Mouse (Mus musculus): Measurements from ENCODE around the gene Prrc2c.
"Not testable (repeated sequence)": the region's sequence is repeated elsewhere in the genome, so short reads cannot be mapped to it uniquely, and the experiment has no call there.

Prrc2c gene

DNA sequence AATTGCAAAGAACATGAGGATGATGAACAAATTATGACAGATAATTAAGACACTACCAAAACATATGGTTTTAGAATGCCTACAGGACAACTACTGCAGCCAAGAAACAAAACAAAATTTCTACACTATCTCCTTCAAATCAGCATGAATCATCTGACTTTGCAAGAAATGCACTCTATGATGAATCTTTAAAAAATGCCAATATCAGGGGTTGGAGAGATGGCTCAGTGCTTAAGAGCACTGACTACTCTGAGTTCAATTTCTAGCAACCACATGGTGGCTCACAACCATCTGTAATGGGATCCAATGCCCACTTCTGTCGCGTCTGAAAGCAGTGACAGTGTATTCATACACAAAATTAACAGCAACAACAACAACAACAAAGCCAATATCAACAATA is 46.6 kb downstream of the Prrc2c start:
- DNase-seq (ENCODE audit: low read depth, low spot score), result no peak

DNA sequence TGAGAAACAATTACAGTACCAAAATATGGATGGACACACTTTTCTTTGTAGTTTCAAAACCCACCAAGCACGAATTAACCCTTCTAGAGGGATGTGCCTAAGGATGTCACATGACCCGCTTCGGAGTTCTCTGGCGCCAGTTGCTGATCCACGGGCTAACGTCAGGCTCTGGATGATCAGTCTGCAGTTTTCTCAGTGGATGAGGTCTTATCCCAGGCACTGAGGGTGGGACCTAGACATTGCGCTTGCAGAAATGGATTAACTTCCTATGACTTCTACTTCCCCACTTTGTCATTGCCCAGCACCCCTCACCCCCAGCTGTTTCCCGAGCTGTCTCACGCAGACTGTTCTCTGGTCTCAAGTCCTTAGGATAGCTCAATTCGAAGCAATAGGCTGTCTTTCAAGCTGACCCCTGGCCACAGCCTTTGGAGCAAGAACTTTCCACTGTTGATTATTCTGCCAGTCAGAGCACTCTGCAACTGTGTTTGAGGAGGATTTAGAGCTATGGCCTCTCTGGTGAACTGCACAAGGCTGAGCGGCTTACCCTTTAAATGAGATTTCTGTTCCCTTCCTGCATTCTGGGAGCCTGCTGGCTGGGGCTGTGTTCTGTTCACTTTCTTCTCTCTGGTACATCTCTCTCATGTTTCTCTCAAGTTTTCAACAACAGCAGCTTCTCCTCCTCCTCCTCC is 74.7 kb downstream of the Prrc2c start:
- DNase-seq (ENCODE audit: low read depth, low spot score), result no peak

GRCm38 (mm10) chr1:162664826-162665475 is 75.4 kb downstream of the Prrc2c start:
- peak; percentile 58 for DNase-seq (ENCODE audit: low read depth, low spot score)

GRCm38 (mm10) chr1:162660276-162660860 is 80.0 kb downstream of the Prrc2c start:
- no peak for DNase-seq (ENCODE audit: low read depth, low spot score)

DNA sequence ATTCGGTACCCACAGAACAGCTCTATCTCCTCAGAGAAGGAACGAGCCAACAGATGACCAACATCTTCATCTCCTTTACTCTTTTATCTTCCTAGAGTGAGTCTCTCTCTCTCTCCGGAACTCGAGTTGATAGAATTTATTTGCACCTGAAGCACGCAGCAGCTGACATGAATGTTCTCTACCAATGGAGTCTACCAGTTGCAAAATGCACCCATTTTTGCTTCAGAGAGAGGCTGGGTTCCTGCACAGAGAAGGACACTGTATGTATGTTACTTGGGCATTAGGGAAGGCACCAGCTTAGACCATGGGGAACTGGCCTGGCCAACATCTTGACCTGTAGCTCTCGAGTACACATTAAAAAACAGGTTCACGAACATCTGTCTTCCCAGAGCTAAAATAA is 82.2 kb downstream of the Prrc2c start, which contains the start of gene Myocos:
TSS of gene Myocos (minus strand) at position 101 of the 400 bp plus-strand sequence.
- DNase-seq (ENCODE audit: low read depth, low spot score), result no peak

DNA sequence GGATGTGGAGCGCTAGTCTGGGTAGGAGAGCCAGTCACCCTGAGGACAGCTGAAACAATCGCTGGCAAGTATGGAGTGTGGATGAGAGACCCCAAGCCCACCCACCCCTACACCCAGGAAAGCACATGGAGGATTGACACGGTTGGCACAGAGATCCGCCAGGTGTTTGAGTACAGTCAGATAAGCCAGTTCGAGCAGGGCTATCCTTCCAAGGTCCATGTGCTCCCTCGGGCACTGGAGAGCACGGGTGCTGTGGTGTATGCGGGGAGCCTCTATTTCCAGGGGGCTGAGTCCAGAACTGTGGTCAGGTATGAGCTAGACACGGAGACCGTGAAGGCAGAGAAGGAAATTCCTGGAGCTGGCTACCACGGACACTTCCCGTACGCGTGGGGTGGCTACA is 91.9 kb downstream of the Prrc2c start:
- DNase-seq (ENCODE audit: low read depth, low spot score), result no peak

DNA sequence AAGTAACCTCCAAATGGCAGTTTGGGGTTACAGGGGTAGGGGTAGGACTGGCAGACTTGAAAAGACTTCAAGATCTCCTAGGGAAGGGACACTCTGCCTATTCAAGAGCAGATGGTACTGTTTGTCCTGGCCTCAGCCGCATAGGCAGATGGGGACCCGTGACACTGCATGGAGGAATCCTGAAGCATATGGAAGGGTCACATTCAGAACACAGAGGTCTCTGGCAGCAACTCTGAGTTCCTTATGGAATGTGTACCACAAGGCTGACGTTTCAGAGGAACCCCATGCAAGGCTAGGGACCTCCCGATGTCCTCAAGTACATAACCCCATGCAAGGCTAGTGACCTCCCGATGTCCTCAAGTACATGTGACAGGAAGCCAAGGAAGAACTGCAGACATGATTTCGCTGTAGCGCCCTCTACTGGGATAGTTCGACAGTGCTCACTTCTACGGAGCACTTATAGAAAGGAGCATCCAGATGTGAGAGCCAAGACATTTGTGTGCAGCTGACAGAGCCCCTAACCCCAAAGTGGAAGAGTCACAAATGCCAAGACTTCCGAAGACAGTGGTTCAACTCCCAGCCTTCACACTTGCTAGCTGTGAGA is 94.2 kb downstream of the Prrc2c start:
- DNase-seq (ENCODE audit: low read depth, low spot score), result no peak

DNA sequence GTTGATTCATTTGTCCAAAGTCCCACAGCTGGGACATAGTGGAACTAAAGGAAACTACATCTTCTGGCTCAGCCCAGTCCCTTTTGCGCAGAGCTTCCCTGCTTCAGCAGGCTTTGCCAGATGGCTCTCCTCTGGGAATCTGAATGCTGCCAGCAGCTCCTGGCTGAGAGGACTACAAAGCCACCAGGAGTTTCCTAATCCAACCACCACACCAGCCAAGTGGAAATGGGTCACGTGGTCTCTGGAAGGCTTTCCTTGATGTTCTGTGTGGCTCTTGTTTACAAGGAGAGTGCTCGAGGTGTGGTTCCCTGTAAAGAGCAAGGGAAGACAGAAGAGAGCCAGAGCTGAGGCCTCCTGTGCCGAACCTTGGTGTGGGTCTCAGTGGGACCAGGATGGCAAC is 96.6 kb downstream of the Prrc2c start:
- DNase-seq (ENCODE audit: low read depth, low spot score), result peak; percentile 58

GRCm38 (mm10) chr1:162642591-162642990 is 97.8 kb downstream of the Prrc2c start:
- no peak for DNase-seq (ENCODE audit: low read depth, low spot score)

DNA sequence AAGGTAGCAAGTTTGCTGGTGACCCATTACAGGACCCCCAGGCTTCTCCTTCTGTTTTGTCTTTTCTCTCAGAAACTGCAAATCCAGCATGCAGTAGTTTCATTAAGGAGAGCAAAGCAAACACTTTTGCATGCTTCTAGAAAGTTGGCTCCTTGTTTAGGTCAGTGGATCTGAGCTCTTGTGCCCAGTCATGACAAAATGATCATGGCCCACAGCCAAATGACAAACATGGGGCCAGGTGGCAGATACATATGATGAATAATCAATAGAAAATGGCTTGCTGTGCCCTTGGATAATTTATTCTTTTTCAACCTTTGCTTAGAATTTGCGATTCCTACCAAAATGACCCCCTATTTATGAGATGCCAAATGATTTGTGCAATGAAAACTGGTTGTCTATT is 100.5 kb downstream of the Prrc2c start:
- DNase-seq (ENCODE audit: low read depth, low spot score), result no peak

DNA sequence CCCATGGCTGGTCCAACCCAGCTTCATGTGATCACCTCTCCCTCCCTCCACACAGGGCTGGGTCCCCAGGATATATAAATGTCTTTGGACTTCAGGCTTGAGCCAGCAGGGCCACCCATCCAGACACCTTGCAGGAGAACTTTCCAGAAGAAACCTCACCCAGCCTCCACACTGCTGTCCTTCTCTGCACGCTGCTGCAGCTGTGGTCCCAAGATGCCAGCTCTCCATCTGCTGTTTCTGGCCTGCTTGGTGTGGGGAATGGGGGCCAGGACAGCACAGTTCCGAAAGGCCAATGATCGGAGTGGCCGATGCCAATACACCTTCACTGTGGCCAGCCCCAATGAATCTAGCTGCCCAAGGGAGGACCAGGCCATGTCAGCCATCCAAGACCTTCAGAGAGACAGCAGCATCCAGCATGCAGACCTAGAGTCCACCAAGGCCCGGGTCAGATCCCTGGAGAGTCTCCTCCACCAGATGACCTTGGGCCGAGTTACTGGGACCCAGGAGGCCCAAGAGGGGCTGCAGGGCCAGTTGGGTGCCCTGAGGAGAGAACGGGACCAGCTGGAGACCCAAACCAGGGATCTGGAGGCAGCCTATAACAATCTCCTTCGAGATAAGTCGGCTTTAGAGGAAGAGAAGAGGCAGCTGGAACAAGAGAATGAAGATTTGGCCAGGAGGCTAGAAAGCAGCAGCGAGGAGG is 101.2 kb downstream of the Prrc2c start, which contains the start of gene Myoc:
TSS of gene Myoc (plus strand) at position 105 of the 700 bp plus-strand sequence.
- DNase-seq (ENCODE audit: low read depth, low spot score), result no peak

GRCm38 (mm10) chr1:162638535-162638934 is 101.8 kb downstream of the Prrc2c start:
- no peak for DNase-seq (ENCODE audit: low read depth, low spot score)

DNA sequence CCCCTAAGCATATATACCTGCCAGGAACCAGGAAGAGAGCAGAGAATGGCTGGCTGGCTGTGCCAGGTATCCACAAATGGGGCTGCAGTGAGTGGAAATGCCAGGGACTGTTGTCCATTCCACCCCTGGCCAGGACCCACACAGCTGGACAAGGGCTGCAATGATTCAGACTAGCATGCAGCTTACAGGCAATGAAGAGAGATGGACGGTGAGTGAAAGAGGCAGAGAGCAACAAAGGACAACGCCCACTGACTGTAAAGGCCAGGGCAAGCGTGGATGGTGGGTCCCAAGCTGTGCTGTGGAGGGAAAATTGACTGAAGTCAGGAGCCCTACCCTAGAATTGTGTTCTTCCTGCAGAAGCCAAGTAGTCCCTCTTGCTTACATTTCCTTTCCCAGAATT is 103.8 kb downstream of the Prrc2c start:
- DNase-seq (ENCODE audit: low read depth, low spot score), result no peak

- DNase-seq (ENCODE audit: low read depth, low spot score), result not testable (repeated sequence)
Observed at GRCm38 (mm10) chr1:162635291-162635931, 104.9 kb downstream of the Prrc2c start.

DNA sequence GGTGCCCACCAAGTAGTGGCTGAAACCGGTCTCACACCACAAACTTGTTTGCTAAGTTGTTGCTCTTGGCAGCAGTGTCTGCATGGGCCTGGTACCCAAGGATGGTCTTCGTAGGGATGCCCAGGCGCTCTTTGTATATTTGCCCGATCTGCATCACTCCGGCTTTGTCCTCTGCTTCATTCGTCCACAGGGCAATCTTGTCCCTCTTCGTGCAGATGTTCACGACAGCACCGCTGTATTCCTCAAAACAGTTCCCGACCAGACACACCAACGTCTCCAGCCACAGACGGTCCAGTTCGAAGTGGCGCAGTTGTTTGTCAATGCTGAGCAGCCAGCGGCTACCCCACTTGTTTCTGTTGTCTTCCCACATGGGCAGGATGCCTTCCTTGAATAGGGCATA is 112.0 kb downstream of the Prrc2c start:
- DNase-seq (ENCODE audit: low read depth, low spot score), result not testable (repeated sequence)

DNA sequence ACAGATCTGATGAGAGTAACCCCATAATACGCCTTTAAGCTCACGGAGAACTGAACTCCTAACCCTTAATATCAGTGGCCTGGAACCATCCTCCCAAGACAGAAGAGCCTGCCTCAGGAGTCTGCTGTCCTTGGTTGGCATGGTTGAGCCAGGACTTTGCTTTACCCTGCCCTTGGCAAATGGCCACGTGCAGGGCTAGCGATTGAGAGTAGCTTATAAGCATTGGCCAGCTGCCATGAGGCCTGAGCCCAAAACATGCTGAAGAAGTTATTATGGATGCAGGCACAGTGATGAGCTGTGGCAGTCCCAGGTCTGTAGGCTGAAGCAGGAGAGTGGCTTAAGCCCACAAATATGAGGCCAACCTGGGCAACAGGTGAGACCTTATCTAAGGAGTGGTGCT is 112.5 kb downstream of the Prrc2c start:
- DNase-seq (ENCODE audit: low read depth, low spot score), result not testable (repeated sequence)

GRCm38 (mm10) chr1:162625229-162625628 is 115.1 kb downstream of the Prrc2c start:
- DNase-seq (ENCODE audit: low read depth, low spot score), result no peak

DNA sequence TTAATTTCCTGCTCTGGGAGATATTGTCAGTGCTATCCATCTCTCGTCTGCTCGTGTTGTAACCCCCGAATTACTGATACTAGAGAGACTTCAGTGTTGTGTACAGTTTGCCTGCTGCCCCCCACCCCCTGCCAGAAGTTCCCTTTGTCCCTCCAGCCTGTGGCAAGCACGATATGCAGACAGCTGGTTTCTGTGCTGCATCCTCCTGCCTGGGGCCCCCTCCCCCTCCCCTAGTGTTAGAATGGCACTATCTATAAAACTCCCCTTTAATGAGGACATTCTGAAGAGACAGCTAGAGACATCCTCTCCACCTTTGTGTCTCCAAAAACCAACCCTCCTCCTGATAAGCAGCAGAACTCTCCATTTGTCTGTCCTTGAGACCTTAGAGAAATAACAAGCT is 116.5 kb downstream of the Prrc2c start:
- DNase-seq (ENCODE audit: low read depth, low spot score), result no peak
